Mouse (Mus musculus) adrenal gland (tissue): ENCODE measurements at regions not wholly inside any gene's neighbourhood (a gene's known extent, or its start where the extent isn't known, plus 50 kb on each side); places are given as distances from the start of the nearest gene placed in this dataset.
"Not testable (repeated sequence)": the region's sequence is repeated elsewhere in the genome, so short reads cannot be mapped to it uniquely, and the experiment has no call there.

Experiments used
- intact Hi-C: fragments of 180-260 bp; cut with DNase I; formaldehyde crosslinking; loops from one replicate; pipeline ENCODE4 v1.15.1; 2025

DNA sequence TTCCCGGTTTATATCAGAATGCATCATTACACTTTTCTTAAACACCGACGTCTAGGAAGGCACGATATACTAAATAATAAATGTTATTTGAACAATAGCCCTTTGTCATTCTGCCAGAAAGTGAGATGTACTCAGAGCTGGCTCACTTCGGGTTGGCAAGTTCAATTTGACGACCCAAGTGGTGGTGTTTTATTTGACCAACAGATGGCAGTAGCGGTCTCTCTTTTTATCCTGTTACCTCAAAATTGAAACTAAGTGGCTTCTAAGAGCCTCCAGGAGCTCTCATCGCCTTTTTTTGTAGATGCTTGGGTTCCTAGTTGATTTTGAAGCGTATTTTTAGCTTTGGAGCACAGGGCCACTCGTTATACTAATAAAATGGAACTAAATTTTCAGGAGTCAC, 66.7 kb upstream of the Chmp2b start:
- intact Hi-C loops, result loop anchor here (5.0 kb wide), 1 partner anchor 383 kb away; no protein-coding TSS in a partner anchor

DNA sequence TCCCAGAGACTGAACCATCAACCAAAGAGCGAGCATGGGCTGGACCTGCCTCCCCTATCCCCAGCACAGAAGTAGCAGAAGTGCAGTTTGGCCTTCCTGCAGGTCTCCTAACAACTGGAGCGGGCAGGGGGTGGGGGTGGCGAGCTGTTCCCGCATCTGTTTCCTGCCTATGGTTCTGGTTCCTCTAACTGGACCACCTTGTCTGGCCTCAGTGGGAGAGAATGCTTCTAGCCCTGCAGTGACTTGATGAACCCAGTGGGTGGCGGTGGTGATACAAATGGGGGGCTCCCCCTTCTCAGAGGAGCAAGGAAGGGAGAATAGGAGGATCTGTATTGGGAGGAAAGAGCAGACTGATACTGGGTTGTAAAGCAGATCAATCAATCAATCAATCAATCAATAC, 69.2 kb upstream of the Chmp2b start:
- intact Hi-C loops, result no loop called here

- intact Hi-C loops, result not testable (repeated sequence)
These were observed 84.2 kb upstream of the Chmp2b start for GRCm38 (mm10) chr16:65646741-65647140.

DNA sequence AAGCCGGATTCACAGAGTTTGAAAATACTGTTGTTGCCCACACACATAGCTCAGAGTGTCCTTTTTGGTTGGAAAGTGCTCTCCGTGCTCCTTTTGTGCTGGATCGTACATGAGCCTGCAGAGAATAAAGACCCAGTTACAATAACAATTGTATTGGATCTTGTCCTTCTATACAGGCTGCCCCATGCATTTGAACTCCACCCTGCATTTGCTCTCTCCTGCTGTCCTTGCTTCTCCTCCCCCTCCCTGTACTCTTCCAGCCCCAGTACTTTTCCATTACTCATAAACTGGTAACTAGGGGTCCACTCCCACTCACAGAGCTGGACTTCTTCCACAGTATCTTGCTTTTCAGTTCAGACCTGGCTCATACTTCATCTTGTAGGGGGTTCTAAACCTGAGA, 86.5 kb upstream of the Chmp2b start:
- intact Hi-C loops, result no loop called here

DNA sequence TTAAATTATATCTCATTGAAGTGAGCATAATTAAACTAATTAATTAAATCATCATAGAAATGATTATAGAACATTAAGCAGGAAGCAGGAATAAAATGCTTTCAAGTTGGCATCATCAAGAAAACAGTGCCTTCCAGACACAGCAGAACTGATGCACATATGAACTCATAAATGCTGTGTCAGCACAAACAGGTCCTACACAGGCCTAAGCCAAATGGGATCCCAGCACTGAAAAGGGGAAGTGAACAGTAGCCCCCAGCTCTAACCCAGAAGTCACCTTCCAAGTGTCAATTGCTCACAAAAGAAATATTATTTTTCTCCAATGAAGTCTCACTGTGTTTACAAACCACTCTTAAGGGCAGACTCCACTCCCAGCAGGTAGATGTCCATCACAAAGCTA, 93.0 kb upstream of the Chmp2b start:
- intact Hi-C loops, result no loop called here

- intact Hi-C loops, result no loop called here
These were observed 95.3 kb upstream of the Chmp2b start for GRCm38 (mm10) chr16:65657829-65658228.

DNA sequence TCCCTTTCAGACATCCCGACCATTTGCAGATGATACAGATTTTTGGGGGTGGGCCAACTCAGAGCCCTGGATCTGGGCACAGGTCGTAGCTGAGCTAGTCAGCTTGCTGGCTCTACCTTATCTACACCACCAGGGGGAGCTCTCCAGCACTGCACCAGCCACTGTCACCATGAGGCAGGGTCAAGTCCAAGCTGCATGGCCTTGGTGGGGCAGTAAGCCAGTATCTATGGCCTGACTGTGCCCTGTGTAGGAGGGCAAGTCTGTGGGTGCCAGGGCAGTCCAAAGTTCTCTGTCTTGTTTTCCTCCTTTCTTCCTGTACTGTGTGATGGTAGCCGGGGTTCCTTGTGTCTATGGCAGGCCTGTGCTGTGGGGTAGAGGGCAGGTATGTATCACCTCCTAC, 102.3 kb upstream of the Chmp2b start:
- intact Hi-C loops, result no loop called here

- intact Hi-C loops, result no loop called here
These were observed 109.6 kb upstream of the Chmp2b start for GRCm38 (mm10) chr16:65672116-65672515.

GRCm38 (mm10) chr16:65683089-65683488, 120.6 kb upstream of the Chmp2b start:
- intact Hi-C loops, result no loop called here

GRCm38 (mm10) chr16:65683703-65684320, 121.3 kb upstream of the Chmp2b start:
- intact Hi-C loops, result no loop called here

DNA sequence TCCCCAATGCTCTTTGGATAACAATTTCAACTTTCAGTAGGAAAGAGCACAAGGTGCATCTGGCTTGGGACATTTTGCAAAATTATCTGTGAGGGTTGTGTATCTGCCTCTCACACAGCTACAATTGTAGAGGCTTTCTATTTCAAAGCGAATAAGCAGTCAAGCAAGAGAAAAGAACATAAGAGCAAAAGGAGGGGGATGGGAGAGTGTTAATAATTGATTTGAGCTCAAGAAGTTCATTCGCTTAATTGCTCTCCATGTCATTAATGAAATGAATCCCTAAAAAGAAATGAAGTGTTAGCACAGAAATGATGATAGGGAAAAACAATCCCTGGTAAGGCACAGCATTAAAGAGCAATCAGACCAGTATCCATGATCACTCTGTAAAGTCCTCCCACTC, 121.4 kb upstream of the Vgll3 start:
- intact Hi-C loops, result no loop called here

DNA sequence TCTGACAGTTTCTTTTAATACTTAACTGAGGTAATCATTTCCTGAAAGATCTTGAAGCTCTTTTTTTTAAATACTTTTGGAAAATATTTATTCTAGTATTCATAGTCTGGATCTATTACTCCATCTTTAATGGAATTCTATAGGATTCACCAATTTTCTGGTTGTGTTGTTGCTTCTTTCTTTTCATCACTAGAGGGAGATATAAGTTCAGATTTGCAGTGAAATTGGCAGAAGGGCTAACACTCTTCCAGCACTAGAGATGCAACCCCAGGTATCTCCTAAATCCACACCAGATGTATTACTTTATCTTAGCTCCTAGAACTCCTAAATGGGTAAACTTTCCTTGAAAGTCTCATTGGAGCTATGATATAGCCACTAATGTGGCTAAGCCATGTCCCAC, 99.4 kb upstream of the Vgll3 start:
- intact Hi-C loops, result loop anchor here (2.0 to 10.0 kb wide), 2 partner anchors 291 to 369 kb away; no protein-coding TSS in a partner anchor

GRCm38 (mm10) chr16:65718791-65719472, 96.1 kb upstream of the Vgll3 start:
- intact Hi-C loops, result loop anchor here (10.0 kb wide), 1 partner anchor 366 kb away; no protein-coding TSS in a partner anchor

GRCm38 (mm10) chr16:65720953-65721352, 94.1 kb upstream of the Vgll3 start:
- intact Hi-C loops, result no loop called here

- intact Hi-C loops, result no loop called here
These were observed 89.3 kb upstream of the Vgll3 start for GRCm38 (mm10) chr16:65725559-65726269.

DNA sequence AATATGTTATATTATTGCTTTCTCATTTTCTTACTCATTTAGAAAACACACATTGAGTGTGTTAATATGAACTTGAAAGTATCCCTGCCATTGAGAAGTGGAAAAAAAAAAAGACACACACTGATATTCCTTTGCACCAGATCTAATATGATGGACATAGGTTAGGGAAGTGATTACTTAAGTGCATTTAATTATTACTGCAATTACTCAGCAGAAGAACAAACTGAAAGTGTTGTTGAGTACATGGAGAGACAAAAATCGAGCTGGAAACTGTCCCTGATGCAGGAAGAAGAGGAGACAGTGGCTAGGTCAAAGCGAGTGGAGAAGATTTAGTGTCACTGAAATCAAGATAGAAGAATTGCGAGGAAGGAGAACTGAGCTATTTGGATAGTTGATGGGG, 88.8 kb upstream of the Vgll3 start:
- intact Hi-C loops, result no loop called here

DNA sequence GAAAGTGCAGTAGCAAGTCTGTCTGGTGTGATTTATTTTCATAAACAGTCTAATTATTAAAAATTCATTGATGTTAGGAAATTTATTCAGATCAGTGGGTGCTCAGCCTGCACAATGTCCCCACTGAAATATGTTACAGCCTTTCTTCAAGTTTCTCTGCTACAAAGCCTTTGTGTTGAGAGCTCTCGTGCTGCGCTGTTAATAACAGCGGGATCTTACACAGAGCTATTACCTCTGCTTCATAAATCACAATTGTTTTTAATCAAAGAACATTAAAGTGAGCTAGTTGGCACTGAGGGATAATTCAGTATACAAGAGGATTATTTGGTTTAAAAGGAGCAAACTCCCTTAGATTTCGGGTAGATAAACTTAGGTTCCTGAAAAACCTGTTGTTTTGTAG, 85.7 kb upstream of the Vgll3 start:
- intact Hi-C loops, result no loop called here

- intact Hi-C loops, result no loop called here
These were observed 75.4 kb upstream of the Vgll3 start for GRCm38 (mm10) chr16:65739652-65740051.

- intact Hi-C loops, result no loop called here
These were observed 72.1 kb upstream of the Vgll3 start for GRCm38 (mm10) chr16:65742951-65743350.

GRCm38 (mm10) chr16:65755667-65756066, 59.4 kb upstream of the Vgll3 start:
- intact Hi-C loops, result no loop called here
